In genomic region chr1:111864779-111865165, GRCm38 (mm10) we compare ENCODE assay signal across 8 mouse cellular contexts. TPM values are rescaled to one million over a fixed set of nuclear protein-coding genes. Genes with fewer than 3 reads are reported as not detected.
DNase-seq lines count a peak whose midpoint lies in the region; ATAC-seq and TF ChIP-seq lines count a peak whose summit lies in the region.

Gene Dsel, minus strand, starts transcription at chr1:111864918.

- H3K79me2 ChIP-seq in C2C12 (ENCODE audit: control insufficient read depth, insufficient read depth), result no peaks in the 10 kb centered on the region

- no peaks in the 10 kb centered on the region for H3K9me3 ChIP-seq in heart, embryonic 11.5 days (replicated peaks; ENCODE audit: control insufficient read depth, low read length)
- H3K9me3 ChIP-seq in kidney, embryonic 15.5 days (replicated peaks), result no peaks in the 10 kb centered on the region
- no peaks in the 10 kb centered on the region for H3K9me3 ChIP-seq in limb, embryonic 15.5 days
- no peaks in the 10 kb centered on the region for H3K9me3 ChIP-seq in midbrain, postnatal 0 days (ENCODE audit: low read length)

- 0% methylated on average over 33 of the region's 33 CpGs for WGBS in heart, embryonic 11.5 days (ENCODE audit: insufficient replicate concordance)
- WGBS in kidney, embryonic 15.5 days, result under 1% methylated on average over 32 of the region's 33 CpGs
- WGBS in limb, embryonic 15.5 days, result 1% methylated on average over 33 of the region's 33 CpGs
- WGBS in midbrain, postnatal 0 days, result under 1% methylated on average over 31 of the region's 33 CpGs

- H3K27ac ChIP-seq in brown adipose tissue, adult 24 weeks (replicated peaks; ENCODE audit: low read depth, low read length), result peak within 1 kb of the TSS; percentile 12; the same call in 1 of the 2 replicates
- H3K27ac ChIP-seq in heart, embryonic 11.5 days (ENCODE audit: low read depth, low read length), result peak within 1 kb of the TSS; percentile 73
- H3K27ac ChIP-seq in kidney, embryonic 15.5 days, result peak within 1 kb of the TSS; percentile 95
- peak within 1 kb of the TSS; percentile 99 for H3K27ac ChIP-seq in limb, embryonic 15.5 days
- peak within 1 kb of the TSS; percentile 80 for H3K27ac ChIP-seq in midbrain, postnatal 0 days (ENCODE audit: low read depth, low read length)

- peak within 1 kb of the TSS; percentile 87 for H3K4me2 ChIP-seq in heart, embryonic 11.5 days
- H3K4me2 ChIP-seq in kidney, embryonic 15.5 days, result peak within 1 kb of the TSS; percentile 88
- H3K4me2 ChIP-seq in limb, embryonic 15.5 days, result peak within 1 kb of the TSS; percentile 59
- H3K4me2 ChIP-seq in midbrain, postnatal 0 days (ENCODE audit: low read depth, low read length, poor library complexity, severe bottlenecking), result peak within 1 kb of the TSS; percentile 57

- peak; percentile 87 for ATAC-seq in erythroid progenitor cell, adult 5-6 weeks (replicated peaks; ENCODE audit: low FRiP score, poor library complexity, severe bottlenecking)
- peak; percentile 96 for ATAC-seq in heart, embryonic 11.5 days (replicated peaks; ENCODE audit: insufficient number of reproducible peaks, low FRiP score, low TSS enrichment)
- peak; percentile 99 for ATAC-seq in kidney, embryonic 15.5 days (replicated peaks; ENCODE audit: low FRiP score)
- ATAC-seq in limb, embryonic 15.5 days (ENCODE audit: insufficient number of reproducible peaks, low FRiP score, low TSS enrichment, low read depth), result peak; percentile 98
- peak; percentile 96 for ATAC-seq in midbrain, postnatal 0 days (ENCODE audit: low FRiP score)

- H3K9ac ChIP-seq in heart, embryonic 11.5 days (ENCODE audit: low read depth, low read length), result peak within 1 kb of the TSS; percentile 83
- peak within 1 kb of the TSS; percentile 86 for H3K9ac ChIP-seq in kidney, embryonic 15.5 days
- peak within 1 kb of the TSS; percentile 87 for H3K9ac ChIP-seq in limb, embryonic 15.5 days
- H3K9ac ChIP-seq in midbrain, postnatal 0 days (replicated peaks; ENCODE audit: low read length, poor library complexity, severe bottlenecking), result peak within 1 kb of the TSS; percentile 68

- H3K27me3 ChIP-seq in C2C12 (ENCODE audit: control insufficient read depth, insufficient read depth, insufficient read length), result no peaks in the 10 kb centered on the region
- no peaks in the 10 kb centered on the region for H3K27me3 ChIP-seq in heart, embryonic 11.5 days (ENCODE audit: control insufficient read depth, insufficient read depth, low read length)
- no peaks in the 10 kb centered on the region for H3K27me3 ChIP-seq in kidney, embryonic 15.5 days
- H3K27me3 ChIP-seq in limb, embryonic 15.5 days, result no peaks in the 10 kb centered on the region
- H3K27me3 ChIP-seq in midbrain, postnatal 0 days (ENCODE audit: insufficient read depth, low read length), result no peaks in the 10 kb centered on the region

- peak within 1 kb of the TSS; percentile 50 for H3K4me3 ChIP-seq in C2C12 (ENCODE audit: insufficient read depth, poor library complexity, severe bottlenecking)
- H3K4me3 ChIP-seq in brown adipose tissue, adult 24 weeks (ENCODE audit: insufficient read depth, low read depth, low read length), result peak within 1 kb of the TSS; percentile 60
- peak within 1 kb of the TSS; percentile 80 for H3K4me3 ChIP-seq in heart, embryonic 11.5 days (ENCODE audit: low read depth, low read length)
- H3K4me3 ChIP-seq in kidney, embryonic 15.5 days (replicated peaks), result peak within 1 kb of the TSS; percentile 82
- H3K4me3 ChIP-seq in limb, embryonic 15.5 days, result peak within 1 kb of the TSS; percentile 79
- peak within 1 kb of the TSS; percentile 57 for H3K4me3 ChIP-seq in midbrain, postnatal 0 days (ENCODE audit: low read depth, low read length)

- peak; percentile 96 for DNase-seq in midbrain, postnatal 0 days (ENCODE audit: low spot score)
- DNase-seq in spleen, postnatal 10 days (ENCODE audit: low spot score in 2 of 2), result peak; percentile 68 to 87

- peaks cover 2% of the 10 kb centered on the region for H3K79me3 ChIP-seq in C2C12 (ENCODE audit: low read depth)

- H3ac ChIP-seq in C2C12 (ENCODE audit: control insufficient read depth, insufficient read length, low read depth), result peak within 1 kb of the TSS; percentile 74

- H3K36me3 ChIP-seq in C2C12 (ENCODE audit: control insufficient read depth, insufficient read depth), result no peaks in the 10 kb centered on the region
- H3K36me3 ChIP-seq in heart, embryonic 11.5 days (ENCODE audit: control insufficient read depth, insufficient read depth, low read length), result no peaks in the 10 kb centered on the region; the same call in 1 of the 2 replicates
- H3K36me3 ChIP-seq in kidney, embryonic 15.5 days, result 0 out of 2 replicates have a peak, but pooled peaks cover 3% of the 10 kb centered on the region
- H3K36me3 ChIP-seq in limb, embryonic 15.5 days, result no peaks in the 10 kb centered on the region; the same call in 1 of the 2 replicates
- H3K36me3 ChIP-seq in midbrain, postnatal 0 days (ENCODE audit: insufficient read depth, low read length), result no peaks in the 10 kb centered on the region

- TF ChIP-seq CTCF in C2C12 (IDR thresholded peaks at IDR 0.05; ENCODE audit: control insufficient read depth, insufficient read depth, insufficient read length), result no peak
- TF ChIP-seq CTCF in midbrain, postnatal 0 days (IDR thresholded peaks at IDR 0.05), result peak; percentile 51

- H3K4me1 ChIP-seq in brown adipose tissue, adult 24 weeks (ENCODE audit: control insufficient read depth, insufficient read depth, insufficient read length, low read length), result no peaks in the 10 kb centered on the region
- no peaks in the 10 kb centered on the region for H3K4me1 ChIP-seq in heart, embryonic 11.5 days (ENCODE audit: control insufficient read depth, insufficient read depth, low read length)
- H3K4me1 ChIP-seq in kidney, embryonic 15.5 days, result peaks cover 6% of the 10 kb centered on the region; the same call in 1 of the 2 replicates
- H3K4me1 ChIP-seq in limb, embryonic 15.5 days, result 0 out of 2 replicates have a peak, but pooled peaks cover 7% of the 10 kb centered on the region
- H3K4me1 ChIP-seq in midbrain, postnatal 0 days (ENCODE audit: insufficient read depth, low read length), result 0 out of 2 replicates have a peak, but pooled peaks cover 8% of the 10 kb centered on the region

TF ChIP-seq in C2C12, 6 proteins besides CTCF, POLR2A, EP300 and RAD21:
- no peak for TF ChIP-seq USF1 (IDR thresholded peaks at IDR 0.05; ENCODE audit: low read depth)
- no peak for TF ChIP-seq MYOG (IDR thresholded peaks at IDR 0.05; ENCODE audit: control insufficient read depth, extremely low read depth, insufficient read length)
- TF ChIP-seq MYOD1 (IDR thresholded peaks at IDR 0.05; ENCODE audit: control insufficient read depth, insufficient read length, low read depth), result no peak
- no peak for TF ChIP-seq FOSL1 (IDR thresholded peaks at IDR 0.05; ENCODE audit: insufficient read depth, low read length, poor library complexity, severe bottlenecking)
- TF ChIP-seq MAX (IDR thresholded peaks at IDR 0.05), result no peak
- no peak for TF ChIP-seq CEBPB (IDR thresholded peaks at IDR 0.05; ENCODE audit: low read depth)
TF ChIP-seq in C2C12: peak in this region for 0.

RNA-seq across cellular contexts. Expression of gene Dsel, which starts in this region (rescaled TPM):
- polyA plus RNA-seq in C2C12 (2012; fragmentation: generic; extraction: Trizol), result 2.3 TPM
- polyA plus RNA-seq in brown adipose tissue, adult 24 weeks (2012; ENCODE audit: insufficient read depth, insufficient read length, missing spikeins), result 1.8 and 2.9 TPM in 2 replicates
- total RNA-seq in erythroid progenitor cell, adult 5-6 weeks (2015; ENCODE audit: low replicate concordance), result not detected in 2 replicates
- total RNA-seq in erythroid progenitor cell, adult 5-6 weeks (2017; ENCODE audit: low replicate concordance), result 0.26 TPM in 1 of 2 replicates, not detected in the other
- 6.3 and 6.9 TPM in 2 replicates for polyA plus RNA-seq in heart, embryonic 11.5 days (2014; fragmentation: Nextera tagmentation; extraction: Ambion mirVana)
- 10.0 and 10.3 TPM in 2 replicates for polyA plus RNA-seq in kidney, embryonic 15.5 days (2015; fragmentation: Nextera tagmentation; extraction: Ambion mirVana)
- polyA plus RNA-seq in limb, embryonic 15.5 days (2015; fragmentation: Nextera tagmentation; extraction: Ambion mirVana), result 24.7 and 26.8 TPM in 2 replicates
- total RNA-seq in midbrain, postnatal 0 days (2014; rRNA removed), result 22.1 and 28.9 TPM in 2 replicates
- 6.3 and 9.3 TPM in 2 replicates for polyA plus RNA-seq in midbrain, postnatal 0 days (2015; fragmentation: Nextera tagmentation; extraction: Ambion mirVana)

Comparison
In these comparisons a context has a peak if more than half of its experiments do, and no peak if none do; other contexts are left out.
1. Peak in every context shown above with its lines: DNase-seq, ATAC-seq, H3K4me3 ChIP-seq and H3K27ac ChIP-seq.
2. RNA of gene Dsel (total RNA-seq): 22.1 to 28.9 TPM in midbrain, postnatal 0 days; 0.26 TPM in erythroid progenitor cell, adult 5-6 weeks; every median in the first group is over 10 times any median in the second.
3. Peak in ATAC-seq in erythroid progenitor cell, adult 5-6 weeks; RNA of the gene not detected or under 1 TPM.
4. H3K27ac ChIP-seq: peak in every context shown above with its lines; median percentile 99 in limb, embryonic 15.5 days; 95 in kidney, embryonic 15.5 days; 80 in midbrain, postnatal 0 days; 73 in heart, embryonic 11.5 days; 12 in brown adipose tissue, adult 24 weeks.